Mouse (Mus musculus) hematopoietic stem cell, adult 5-6 weeks (primary cell): ENCODE measurements at regions not wholly inside any gene's neighbourhood (a gene's known extent, or its start where the extent isn't known, plus 50 kb on each side); places are given as distances from the start of the nearest gene placed in this dataset.

ENCODE experiments used
- ATAC-seq, 2 experiments: fragments of 125-278 bp in 1 of 2; replicated peaks in 1 of 2; 2 replicates each; pipeline ENCODE4 v1.8.0; 2016 to 2017; ENCODE audit warnings: inconsistent platforms in 2 of 2, mild to moderate bottlenecking in 2 of 2, moderate number of reproducible peaks in 2 of 2, low read depth in 1 of 2, moderate TSS enrichment in 1 of 2; ENCODE audit not compliant: low FRiP score in 2 of 2, poor library complexity in 2 of 2, severe bottlenecking in 2 of 2, insufficient read depth in 1 of 2, low TSS enrichment in 1 of 2

DNA sequence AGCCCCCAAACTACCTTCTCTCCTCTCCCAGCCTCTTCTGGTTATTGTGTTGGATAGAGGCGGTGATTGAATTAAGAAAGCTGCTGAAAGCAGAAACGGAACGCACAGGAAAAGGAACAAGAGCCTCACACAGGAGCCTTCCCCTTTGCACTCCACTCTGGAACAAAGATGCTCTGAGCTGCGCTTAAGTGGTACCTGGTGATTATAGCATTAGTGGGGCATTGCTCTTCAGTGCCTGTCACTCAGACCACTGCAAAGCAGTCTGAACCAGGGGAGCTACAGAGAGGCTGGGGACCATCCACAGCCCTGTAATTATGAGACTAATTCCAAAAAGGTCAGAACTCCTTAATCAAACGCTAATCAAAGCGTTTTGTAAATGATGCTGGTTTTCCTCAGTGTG is 225.9 kb downstream of the Icos start:
- no peak for ATAC-seq

DNA sequence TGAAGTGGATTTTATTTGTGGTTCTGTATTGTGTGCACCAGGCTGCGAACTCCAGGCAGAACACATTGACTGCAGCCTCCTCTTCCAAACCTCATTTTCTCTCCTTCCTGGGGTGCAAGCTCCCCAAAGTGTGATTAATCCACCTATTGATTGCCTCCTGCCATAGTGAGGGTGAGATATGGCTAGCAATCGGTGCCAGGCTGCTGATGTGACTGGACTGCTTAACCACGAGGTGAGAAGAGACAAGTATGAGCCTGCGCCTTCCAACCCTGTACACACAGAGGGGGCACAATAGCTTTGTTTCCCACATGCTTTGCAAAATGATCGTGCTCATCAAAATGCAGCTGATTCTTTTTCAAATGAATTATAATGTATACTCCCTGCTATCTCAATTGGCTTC is 227.4 kb downstream of the Icos start:
- no peak for ATAC-seq

DNA sequence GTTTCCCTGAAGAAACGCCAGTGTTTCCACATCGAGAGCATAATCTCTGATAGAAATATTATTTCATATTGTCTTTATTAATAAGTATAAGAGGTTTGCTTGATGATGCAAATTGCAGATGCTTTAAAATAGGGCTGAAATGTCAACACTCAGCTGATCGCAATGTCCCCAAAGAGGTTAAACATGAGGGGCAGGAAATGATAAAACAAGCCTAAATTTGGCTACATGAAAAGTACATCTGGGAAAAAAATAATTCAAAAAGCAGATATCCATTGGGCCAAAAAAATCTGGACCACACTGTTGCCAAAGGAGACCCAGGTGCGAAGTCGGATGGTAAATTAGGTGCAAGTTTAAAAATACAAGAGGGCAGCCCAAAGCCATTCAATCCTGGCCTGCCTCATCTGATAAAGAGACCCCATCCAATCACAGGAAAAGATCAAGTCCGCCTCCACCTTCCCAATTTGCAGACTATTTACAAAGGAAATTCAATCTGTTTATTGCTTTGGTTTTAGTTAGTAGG is 229.2 kb downstream of the Icos start:
- no peak for ATAC-seq

DNA sequence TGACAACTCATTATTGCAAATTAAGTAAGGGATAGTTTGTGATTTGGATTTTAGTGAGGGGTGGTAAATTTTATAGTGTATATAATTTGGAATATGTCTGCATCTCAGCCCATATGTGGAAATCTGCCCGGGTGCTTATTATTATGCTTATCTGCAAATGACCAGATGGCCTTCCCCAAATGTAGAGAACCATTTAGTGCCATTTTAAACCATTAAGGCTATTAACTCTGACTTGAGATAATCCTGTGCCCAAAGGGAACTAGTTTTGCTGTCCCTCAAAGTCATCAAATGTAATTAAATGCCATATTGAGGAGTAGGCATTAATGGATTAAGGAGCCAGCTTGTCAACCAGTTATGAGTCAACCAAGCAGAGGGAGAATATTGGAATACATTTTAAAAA is 230.7 kb downstream of the Icos start:
- ATAC-seq: no peak

DNA sequence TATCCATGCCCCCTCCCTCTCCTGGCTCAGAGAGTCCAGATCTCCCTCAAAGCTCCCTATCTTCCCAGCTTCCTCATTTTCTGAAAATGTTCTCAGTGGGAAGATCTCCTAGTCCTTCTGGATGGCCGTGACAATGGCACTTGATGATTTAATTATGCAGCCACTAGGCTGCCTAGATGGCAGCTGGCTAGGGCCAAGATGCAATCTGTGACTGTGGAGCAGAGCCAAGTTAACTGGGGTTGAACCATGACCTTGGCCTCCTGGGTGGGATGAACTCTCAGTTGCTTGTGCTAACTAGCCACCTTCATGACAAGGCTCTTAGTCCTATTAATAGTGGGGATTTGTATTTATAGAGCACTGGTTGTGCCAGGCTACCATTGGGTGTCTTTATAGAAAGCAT is 243.4 kb downstream of the Icos start:
- ATAC-seq: no peak

DNA sequence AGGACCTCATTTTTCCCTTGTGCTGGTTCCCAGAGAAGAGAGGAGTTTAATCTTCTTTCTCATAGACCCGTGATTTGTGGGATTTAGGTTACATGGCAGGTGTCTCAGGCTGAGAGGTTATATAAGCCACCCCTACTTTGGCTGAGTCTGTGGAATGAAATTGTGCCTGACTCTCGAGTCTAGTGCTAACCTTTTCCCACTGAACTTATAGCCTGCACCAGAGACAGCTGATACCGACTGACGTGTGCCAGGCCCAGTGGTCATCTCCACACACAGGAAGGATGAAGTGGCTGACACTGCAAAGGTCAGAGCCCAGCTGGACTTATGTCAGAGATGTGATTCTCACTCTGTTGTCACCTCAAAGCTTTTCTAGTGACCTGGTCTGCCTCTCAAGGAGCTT is 251.2 kb downstream of the Icos start:
- ATAC-seq: no peak

DNA sequence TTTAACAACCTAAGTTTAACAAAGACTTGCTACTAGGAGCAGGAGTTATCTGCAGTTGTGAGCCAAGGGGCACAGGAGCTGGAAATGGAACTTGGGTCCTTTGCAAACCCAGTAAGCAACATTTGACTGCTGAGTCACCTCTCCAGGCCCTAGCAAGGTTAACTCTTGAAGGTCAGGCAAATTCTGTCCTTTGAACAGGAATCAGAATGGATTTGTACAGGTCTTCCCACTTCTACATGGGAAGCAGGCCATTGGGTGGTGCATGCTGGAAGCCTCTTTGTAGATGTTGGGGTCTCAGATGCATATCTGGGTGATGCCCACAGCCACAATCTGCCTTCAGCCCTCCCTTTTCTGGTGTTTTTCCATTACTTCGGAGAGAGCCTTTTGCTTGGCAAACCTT is 255.3 kb downstream of the Icos start:
- ATAC-seq: no peak

DNA sequence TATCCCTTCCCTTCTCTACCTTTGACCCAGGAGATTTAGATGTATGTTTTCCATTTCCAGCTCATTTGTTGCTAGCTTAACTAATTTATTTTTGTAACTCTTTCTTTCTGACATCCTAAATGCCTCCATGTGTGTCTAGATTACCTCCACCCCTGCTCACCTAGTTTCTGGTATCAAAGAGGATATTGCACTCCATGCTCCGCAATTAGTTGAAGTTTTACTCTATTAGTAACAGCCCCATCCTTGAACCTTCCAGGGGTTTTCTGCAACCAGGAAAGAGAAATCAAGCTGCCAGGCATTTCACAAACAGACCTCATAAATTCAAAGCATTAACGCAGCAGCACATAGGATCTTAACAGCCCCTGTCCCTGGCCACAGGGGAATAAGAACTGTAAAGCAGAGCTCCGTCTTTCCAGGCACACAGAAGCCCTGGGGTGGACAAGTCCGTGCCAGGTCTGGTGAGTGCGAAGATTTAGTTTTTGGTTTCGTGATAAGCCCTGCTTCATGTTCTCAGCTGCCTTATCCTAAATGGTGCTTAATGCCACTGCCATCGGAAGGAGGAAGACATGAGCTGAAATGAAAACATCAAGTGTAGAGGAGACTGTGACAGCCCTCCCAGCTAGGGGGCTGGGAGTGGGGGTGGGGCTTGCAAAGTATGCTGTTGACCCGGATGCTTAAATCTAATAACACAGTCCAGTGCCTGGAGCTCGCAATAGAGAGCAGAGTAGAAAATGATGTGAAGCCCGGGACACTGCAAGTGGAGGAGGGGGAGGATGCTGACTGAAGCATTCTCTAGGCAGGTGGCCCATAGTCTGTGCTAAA is 256.0 kb downstream of the Icos start:
- ATAC-seq: no peak

DNA sequence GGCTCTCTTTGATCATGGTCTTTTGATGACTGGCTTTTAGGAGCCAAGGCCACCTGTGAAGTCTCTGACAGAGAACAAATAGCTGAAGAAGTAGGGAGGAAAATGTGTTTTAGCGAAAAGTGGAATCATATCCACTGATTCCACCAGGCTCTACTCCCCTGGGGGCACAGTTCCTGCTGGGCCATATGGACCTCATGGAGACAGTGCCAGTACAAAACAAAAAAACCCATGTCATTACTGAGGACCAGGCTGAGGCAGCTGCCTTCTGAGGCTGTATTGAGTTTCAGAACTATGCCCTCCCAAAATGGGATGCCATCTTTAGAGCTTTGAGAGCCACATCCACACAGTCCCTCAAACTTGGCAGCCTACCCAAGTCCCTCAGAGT is 256.6 kb downstream of the Icos start:
- no peak for ATAC-seq

DNA sequence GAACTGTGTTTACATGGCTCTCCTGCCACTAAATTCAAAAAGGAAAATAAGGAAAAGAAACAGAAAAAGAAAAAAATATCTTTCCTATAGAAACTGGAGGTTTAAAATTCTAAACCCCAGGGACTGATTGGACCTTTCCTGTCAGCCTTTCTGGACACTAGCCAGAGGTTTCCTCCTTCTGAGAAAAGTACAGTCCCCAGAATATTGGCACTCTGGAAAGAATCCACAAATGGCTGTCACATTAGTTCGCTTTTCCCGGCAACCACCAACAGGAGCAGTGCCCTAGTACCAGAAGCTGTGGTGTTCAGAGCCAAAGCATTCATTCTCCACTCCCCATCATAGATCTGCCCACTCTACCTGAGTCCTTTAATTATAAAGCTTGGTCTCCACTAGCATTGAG is 258.8 kb downstream of the Icos start:
- no peak for ATAC-seq

DNA sequence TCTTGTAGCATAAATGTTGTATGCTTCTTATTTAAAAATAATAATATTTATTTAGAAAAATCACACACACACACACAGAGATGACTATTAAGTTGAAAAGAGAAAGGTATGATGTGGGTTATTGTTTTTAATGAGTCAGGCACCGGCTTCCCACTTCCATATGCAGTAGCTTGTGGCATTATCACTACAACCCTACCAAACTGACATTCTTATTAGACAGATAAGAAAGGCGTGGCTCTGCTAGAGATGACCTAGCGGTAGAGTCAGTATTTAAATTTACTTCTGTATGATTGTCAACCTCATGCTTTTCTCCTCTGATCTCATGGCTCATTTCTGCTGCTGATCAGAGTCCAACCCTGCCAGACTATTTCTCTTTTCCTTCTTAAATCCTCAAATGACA is 260.9 kb downstream of the Icos start:
- ATAC-seq: no peak

DNA sequence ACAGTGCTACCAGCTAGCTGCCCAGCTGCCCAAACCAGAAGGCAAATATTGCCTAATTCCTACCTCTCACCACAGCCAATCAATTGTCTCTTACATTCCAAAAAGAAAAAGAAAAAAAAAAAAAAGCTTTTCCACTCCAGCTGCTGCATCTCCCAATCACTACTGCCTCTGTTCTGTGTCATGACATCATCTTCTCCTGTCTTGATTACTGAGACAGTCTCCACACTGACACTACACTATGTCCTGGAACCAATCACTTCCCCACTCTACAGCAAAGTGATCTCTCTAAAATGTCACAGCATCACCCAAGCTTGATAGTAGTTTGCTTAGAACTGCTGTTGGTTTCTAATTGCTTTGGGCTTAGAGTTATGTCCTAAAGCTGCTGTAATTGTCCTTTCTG is 279.8 kb downstream of the Icos start:
- ATAC-seq: no peak

DNA sequence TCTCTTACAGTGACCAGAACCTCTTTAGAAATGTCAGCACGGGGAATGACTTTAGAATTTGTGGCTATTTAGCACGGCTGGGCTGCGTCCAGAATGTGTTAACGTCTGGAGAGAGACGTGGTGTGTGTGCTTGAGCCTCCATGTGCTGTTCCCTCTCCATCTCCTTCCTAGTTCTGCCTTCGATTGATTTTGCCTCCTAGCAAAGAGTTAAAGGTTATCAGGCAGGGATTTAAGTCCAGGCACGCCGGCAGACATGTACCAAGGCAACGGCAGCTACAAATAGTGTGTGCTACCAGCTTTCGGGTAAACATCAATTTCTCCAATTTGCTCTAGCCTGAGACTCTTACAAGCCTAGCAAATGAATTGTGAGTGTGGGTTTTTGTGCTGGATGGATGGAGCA is 285.7 kb downstream of the Icos start:
- ATAC-seq: no peak

DNA sequence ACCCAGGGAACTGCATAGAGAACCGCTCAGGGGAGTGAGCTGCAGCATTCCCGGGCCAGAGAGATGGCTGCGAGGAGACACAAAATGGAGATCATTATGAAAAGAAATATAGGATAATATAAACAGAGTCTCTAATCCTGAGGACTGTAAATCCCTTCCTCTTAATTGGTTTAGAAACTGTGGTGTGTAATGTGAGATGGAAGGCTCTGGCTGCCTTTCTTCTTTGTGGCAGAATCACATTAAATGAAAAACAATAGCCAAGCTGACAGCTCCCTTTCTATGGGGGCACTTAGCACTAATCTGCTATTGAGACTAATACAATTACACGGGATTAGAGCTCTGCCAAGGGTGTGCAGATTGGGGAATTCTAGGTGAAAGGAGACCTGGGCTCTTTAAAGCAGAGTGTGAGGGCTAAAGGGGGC is 288.0 kb downstream of the Icos start:
- no peak for ATAC-seq

DNA sequence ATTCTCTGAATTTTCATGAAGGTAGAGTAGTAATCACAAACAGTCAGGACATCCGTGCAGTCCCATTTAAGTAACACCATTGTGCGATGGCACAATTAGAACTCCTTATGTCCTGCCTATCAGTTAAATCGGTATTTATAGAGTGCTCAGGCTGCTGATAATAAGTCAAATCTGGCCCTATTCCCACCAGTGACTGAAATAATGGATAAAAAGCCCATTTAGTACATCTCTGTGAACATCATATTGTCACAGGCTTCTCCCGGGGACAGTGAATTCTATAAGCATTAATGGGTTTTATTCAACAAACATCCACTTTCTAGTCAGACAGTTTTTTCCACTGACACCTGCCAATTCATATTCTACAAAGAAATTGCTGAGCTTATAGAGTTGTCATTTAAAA is 296.1 kb downstream of the Icos start:
- ATAC-seq: no peak

DNA sequence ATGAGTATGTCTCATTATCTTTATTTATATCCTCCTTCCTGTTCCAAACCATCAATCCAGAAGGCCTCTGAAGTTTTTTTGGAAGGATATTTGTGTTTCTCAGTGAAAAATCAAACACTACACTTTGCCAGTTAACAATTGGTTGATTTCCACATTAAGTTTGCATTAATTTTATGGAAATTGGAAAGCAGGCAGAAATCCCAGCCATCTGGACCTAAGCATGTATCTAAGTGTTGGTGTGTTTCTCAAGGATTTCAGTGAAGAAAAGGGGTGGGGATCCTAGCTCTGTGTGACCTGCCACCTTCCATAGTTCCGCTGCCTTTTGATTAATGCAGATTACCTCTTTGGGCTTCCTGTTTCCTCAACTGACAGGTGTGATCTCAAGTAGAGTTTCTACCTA is 296.5 kb downstream of the Icos start:
- ATAC-seq: no peak

DNA sequence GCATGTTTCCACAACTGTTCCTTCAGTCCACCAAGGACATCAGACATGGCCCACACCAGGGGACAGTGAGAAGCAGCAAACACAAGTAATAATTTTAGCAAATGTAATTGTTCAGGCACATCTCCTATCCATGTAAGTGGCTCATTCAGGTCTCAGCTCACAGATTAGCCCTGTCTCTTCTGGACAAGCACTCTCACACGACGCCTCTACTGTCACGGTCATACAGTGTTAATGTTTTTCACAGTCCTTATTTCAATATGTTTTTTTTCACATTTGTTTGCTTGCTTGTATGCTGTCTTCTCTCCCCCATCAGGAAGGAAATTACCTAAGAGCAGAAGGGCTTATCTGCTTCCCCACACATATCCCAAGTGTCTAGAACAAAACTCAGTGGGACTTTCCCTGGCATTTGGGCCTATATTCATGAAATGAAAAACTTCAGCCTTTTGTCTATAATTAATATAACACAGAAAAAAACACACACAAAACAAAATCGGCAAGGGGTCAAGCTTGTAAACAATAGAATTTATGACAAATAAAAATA is 299.5 kb downstream of the Icos start:
- no peak for ATAC-seq

DNA sequence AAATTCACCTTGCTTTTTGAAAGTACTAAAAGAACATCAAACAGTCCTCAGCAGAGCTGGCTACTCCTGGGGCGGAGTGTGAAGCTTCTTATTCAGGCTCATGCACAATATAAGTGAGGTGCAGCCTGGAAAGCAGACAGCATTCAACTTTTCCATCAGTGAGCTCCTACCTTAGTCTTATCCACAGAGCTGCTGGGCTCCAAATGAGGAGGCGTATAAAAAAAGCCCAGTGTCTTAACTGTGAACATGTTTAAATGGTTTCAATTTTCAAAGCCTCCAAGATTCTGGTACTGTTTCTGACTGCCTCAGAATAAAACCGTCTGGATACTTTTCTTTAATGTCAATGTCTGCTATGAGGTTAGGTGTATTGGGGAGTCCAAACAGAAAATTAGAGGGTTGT is 310.5 kb downstream of the Icos start:
- no peak for ATAC-seq

DNA sequence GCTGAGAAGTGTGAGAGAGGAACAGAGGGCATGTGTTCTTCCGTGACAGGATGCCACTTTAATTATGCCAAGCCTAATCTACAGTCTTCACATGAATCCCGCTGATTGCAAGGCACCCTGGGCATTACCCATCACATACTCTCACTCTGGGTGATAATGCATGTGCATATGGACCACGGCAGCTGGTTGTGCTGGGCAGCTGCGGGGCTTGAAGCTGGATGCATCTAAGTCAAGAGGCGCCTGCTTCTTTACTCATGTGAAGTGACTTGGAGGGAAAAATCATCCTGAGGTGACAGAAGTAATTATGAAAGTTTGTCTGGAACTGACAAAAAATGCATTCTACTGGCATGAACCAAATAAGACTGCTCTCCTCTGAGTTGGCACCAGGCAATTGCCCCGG is 311.2 kb downstream of the Icos start:
- ATAC-seq: no peak
